Mouse (Mus musculus) brain, embryonic 14.5 days (tissue): ENCODE data around the gene Nptn. TPM values are rescaled to one million over a fixed set of nuclear protein-coding genes. Genes with fewer than 3 reads are reported as not detected.
A peak's percentile ranks its signal among the peaks of the same experiment; 100 is the strongest.

Experiments
- DNase-seq: peaks from one replicate; pipeline ENCODE4 v3.0.0-alpha.2; 2011; ENCODE audit warnings: low read depth
- CTCF ChIP-seq: fragments of 200-500 bp; IDR thresholded peaks from 2 replicates; pipeline ENCODE4 v1.5.1; 2012; ENCODE audit warnings: inconsistent platforms, mild to moderate bottlenecking, moderate library complexity, borderline replicate concordance; ENCODE audit not compliant: insufficient read depth, insufficient read length; ENCODE audit errors: extremely low read depth
- POLR2A ChIP-seq: fragments of 200-500 bp; IDR thresholded peaks from 2 replicates; pipeline ENCODE4 v1.6.1; 2012; ENCODE audit warnings: mild to moderate bottlenecking, inconsistent platforms, borderline replicate concordance; ENCODE audit not compliant: poor library complexity, insufficient read depth, insufficient read length, severe bottlenecking; ENCODE audit errors: extremely low read depth
- polyA plus RNA-seq: library from polyadenylated mRNA; depleted of rRNA; stranded (reverse); fragments of >200 nt; gene quantifications from 2 replicates; pipeline ENCODE4 v1.2.3, GENCODE M21; 2012

Gene Nptn
- polyA plus RNA-seq, 1 experiment, result 342 TPM

DNA sequence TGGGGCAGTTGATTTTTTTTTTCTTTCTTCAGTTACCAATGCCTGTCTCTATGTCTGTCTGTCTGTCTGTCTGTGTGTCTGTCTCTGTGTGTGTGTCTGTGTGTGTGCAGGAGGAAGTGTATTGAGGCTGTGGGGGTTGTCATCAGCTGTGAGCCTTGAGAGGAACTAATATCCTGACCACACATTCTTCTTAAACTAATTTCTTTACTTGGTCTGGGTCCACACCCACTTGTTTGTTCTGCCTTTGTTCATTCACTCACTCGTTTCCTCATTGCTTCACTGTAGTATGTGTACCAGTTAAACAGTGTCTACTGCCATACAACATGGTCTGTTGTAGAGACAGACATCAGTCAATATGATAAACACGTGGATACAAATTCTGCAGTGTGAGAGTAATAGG lies 45.2 kb downstream of the Nptn start:
- TF ChIP-seq CTCF (no peak), POLR2A (no peak)
- DNase-seq, result no peak

DNA sequence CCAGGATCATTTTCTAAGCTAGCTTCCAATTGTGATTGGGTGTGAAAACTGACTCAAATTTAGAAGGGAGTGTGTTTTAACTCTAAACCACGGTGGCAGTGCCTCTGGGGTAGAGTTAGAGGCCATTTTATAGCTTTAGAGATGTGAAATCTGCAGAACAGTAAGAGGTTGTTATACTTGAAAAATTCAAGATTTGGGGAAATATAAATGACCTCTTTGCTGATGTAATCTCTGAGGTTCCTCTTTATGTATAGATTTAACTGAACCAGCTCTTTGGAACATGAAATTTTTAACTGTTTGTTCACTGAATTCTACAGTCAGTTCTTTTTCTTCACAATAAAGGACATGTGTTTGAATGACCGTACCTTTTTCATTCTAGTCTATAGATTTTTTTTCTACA lies 48.4 kb downstream of the Nptn start:
- TF ChIP-seq CTCF (no peak), POLR2A (no peak)
- DNase-seq, result no peak

DNA sequence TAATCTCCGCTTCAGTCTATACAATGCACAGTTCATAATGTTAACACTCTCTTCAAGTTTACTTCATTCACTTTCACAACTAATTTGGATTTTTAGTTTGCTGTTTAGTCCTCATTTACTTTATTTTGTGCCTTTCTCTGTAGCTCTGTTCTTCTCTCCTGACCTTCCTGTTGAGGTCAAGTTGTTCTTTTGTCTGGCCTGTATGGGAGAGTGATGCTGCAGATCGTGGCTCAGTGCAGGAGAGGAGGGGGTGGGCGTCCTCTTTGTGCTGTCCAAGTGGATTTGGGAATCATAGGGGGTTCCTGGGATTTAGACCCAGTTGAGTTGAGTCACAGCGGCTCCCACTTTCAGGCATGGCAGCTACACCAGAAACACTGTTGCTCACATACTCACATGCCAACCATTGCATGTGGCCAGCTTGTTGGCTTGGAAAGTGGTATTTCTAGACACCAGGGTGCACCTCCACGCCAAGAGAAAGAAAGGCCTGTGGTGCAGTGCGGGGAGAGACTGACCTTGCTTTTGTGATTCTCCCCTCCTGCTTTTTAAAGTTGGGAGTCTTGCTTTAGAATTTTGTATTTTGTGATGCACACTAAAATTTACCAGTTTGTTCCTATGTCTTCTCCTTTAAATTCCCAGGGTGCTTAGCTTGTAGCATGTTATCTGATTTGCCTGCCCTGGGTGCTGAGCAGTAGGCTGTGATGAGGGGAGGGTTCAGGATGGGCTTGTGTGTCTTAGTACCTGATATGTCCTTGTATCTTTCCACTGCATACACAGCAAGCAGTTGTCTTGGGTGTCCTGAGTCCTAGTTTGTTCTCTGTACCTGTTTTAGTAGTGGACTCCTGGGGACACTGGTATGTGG lies 66.6 kb downstream of the Nptn start:
- no peak for DNase-seq
- TF ChIP-seq CTCF, result no peak
- TF ChIP-seq POLR2A, result no peak

DNA sequence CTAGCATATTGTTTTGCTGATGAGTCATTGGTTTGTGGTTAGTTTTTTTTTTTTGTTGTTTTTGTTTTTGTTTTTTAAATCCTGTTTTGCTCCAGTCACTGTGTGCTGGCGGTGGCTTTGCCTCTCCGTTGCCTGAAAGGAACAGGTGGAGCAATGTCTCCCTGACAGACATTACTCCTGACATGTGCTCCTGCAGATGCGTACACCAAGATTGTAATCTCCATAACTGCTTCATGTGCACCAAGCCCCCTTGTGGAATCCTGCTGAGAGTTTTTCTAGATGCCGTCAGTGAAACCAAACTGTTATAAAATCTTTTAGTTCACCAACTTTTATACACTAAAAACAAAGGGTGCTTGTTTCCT lies 67.2 kb downstream of the Nptn start:
- DNase-seq, result no peak
- TF ChIP-seq CTCF (no peak), POLR2A (no peak)

DNA sequence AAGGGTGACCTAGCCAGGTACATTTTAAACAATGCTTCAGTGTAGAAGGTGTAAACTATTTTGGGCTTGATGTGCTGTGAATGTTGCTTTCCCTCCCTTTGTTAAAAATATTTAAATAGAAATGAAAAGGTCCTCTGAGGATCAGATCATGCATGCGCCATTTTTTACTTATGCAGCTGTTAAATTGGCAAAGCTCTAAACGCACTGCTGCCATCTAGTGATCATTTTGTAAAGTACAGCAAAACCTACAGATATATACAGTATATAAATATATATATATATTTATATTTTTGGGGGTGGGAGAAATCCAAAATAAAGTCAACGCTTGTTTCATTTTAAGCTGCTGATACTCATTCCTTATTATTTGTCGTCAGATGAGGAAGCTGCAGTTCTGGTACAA lies 70.0 kb downstream of the Nptn start:
- DNase-seq, result peak; percentile 83
- TF ChIP-seq CTCF (peak; percentile 31; the same call in 1 of the 2 replicates), POLR2A (no peak)

DNA sequence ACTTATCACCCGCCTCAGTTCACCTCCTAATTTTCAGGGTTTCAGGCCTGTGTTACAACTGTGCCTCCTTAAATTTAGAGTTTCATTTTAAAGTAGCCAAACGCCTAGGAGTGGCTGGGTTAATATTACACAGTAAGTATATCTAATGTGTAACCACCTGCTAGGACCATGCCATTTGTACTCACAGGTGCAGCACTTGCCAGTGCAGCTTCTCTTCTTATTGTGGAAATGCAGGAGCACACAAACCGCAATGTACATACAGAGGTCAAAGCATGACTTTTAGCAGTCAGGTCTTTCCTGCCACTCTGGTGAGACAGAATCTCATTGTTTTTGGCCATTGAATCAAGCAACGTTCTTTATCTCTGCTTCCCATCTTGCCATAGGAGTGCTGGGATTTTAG lies 72.5 kb downstream of the Nptn start:
- TF ChIP-seq POLR2A (no peak), CTCF (no peak)
- DNase-seq, result no peak

DNA sequence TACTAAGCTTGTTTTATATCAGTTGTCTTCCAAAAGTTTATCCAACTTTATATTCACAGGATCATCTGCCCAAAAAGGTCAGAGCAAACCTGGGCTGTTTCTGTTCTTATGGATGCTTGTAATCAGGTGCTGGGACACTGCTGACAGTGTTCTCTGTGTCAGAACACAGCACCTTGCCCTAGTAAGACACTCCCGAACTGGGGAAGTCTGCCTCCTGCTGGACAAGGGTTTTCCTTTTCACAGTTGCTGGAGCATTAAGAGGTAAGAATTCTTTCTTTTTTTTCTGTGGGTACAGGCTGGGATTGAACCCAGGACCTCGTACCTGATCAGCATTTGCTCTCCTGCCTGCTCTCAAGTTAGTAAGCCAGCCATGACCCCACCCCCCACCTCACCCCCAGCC lies 74.4 kb downstream of the Nptn start:
- DNase-seq, result peak; percentile 20
- TF ChIP-seq POLR2A (no peak), CTCF (peak; percentile 36; the same call in 1 of the 2 replicates)

DNA sequence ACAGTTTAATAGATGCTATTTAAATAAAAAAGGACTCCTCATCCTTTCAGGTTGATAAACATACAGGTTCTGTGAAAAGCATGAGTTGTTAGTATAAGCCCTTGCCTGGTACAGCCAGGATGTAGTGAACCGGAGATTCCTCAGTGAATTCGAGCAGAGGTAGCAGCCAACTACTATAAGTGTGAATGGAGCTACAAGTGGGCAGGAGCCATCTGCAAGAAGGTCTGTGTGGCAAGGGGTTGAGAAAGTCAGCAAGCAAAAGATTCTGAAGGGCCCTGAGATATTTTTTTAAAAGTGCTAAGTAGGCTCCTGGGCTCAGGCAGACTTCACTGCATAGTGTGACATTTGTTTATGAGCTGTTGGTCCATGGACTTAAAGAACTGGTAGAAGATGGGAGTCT lies 74.8 kb downstream of the Nptn start:
- no peak for DNase-seq
- TF ChIP-seq CTCF (no peak), POLR2A (no peak)

DNA sequence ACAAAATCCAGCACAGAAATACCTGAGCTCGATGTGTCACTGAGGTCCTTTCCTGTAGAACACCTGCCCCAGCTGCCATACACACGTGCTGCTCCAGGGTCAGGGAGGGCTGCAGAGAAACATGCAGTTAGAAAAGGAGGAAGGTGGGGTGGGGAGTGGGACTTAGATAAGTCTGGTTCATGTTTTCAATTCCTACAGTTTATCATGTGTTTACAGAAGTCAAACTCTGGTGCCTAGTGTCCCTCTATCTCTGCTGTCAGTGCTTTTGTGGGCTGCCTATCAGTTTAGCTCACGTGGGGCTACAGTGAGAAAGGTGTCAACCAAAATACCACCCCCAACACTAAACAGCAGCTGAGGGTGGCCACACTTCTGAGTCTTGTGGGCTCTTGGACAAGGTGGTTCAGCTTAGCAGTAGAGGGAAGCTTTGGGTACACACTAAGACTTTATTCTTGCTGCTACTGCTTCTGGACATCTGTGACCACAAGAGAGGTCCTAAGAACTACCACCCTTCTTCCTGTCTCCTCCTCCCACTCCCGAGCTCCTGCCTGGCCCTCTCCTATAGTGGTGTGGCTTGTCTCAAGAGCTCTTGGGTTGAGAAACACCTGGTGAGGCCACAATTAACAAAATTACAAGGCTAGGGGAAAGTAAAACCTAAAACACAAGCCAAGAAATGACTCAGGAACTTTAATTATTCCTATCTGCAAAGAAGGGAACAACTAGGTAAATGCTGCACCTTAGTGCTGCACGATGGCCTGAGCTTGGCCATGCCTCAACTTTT lies 75.9 kb downstream of the Nptn start:
- TF ChIP-seq POLR2A, result no peak
- TF ChIP-seq CTCF, result no peak
- no peak for DNase-seq

DNA sequence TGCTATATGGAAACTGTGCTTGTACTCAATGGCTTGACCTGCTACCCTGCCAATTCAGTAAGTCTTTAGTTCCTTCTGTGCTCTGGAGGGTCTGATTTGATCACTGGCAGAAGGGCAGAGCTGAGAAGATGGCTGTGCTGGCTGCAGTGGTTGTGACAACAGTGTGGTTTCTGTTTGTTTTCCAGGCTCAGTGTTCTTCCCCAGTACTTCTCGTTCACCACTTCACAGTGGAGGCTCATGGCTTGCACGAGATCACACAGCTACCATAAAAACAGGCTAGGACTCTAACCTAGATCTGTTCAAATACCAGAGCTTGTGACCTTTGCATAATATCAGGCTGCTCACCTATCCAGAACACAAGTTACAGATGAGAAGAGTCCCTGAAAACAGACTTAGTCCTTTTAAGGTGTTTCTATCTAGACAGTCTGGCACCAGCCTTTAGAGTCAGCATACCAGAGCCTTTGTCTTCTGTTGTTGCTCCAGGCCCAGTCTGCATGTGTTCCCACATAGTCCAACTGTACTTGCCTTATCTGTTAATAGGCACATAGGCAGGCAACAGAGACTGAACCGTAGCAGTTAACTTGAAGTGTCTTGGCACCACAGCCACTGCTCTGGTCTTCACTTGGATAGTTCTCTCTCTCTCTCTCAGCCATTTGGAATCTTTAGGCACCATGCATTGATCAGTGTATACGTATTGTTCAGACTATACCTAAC lies 76.7 kb downstream of the Nptn start:
- TF ChIP-seq CTCF (no peak), POLR2A (no peak)
- DNase-seq, result no peak

DNA sequence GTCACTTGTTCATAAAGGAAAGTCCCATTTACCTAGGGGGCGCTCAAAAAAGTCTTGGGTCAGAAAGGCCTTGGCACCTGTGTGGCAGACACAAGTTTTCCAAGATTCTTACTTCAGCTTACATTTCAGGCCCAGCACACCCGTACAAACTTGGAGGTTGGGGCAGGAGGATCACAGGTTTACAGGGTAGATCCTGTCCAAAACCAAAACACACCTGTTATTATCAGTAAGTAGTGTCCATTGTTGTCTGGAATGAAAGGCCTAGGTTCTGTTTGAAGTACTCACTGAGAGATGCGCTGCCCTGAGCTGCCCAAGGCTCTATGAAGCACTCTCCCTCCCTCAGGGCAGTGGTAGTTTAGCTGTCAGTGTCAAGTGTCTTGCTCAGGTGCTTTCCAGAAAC lies 77.3 kb downstream of the Nptn start:
- no peak for DNase-seq
- TF ChIP-seq CTCF, result no peak
- no peak for TF ChIP-seq POLR2A
